Mouse (Mus musculus) MEL (cell line): ENCODE results near the gene Fam151a.
A peak's percentile ranks its signal among the peaks of the same experiment; 100 is the strongest.
"Not testable (repeated sequence)": the region's sequence is repeated elsewhere in the genome, so short reads cannot be mapped to it uniquely, and the experiment has no call there.

ENCODE experiments used
- CHD1 ChIP-seq: IDR thresholded peaks from 2 replicates; pipeline ENCODE4 v1.6.1; 2012; ENCODE audit warnings: low read depth, mild to moderate bottlenecking, inconsistent platforms, low read length, improper control_type of control experiment
- CHD2 ChIP-seq: IDR thresholded peaks from 2 replicates; pipeline ENCODE4 v1.6.1; 2011; ENCODE audit warnings: low read length, improper control_type of control experiment
- CTCF ChIP-seq, 3 experiments: IDR thresholded peaks in 2 of 3; conservative IDR thresholded peaks in 1 of 3; 2 replicates each; pipeline ENCODE4 v1.5.1; 2011 to 2012; ENCODE audit warnings: low read length in 3 of 3, low read depth in 2 of 3, mild to moderate bottlenecking in 2 of 3, improper control_type of control experiment in 1 of 3, inconsistent platforms in 1 of 3, mixed read lengths in 1 of 3, moderate library complexity in 1 of 3; ENCODE audit not compliant: control insufficient read depth in 1 of 3, insufficient read depth in 1 of 3, poor library complexity in 1 of 3, severe bottlenecking in 1 of 3
- ZKSCAN1 ChIP-seq: IDR thresholded peaks from 2 replicates; pipeline ENCODE4 v1.6.1; 2012; ENCODE audit warnings: low read depth, mild to moderate bottlenecking, inconsistent platforms, low read length, improper control_type of control experiment, moderate library complexity

DNA sequence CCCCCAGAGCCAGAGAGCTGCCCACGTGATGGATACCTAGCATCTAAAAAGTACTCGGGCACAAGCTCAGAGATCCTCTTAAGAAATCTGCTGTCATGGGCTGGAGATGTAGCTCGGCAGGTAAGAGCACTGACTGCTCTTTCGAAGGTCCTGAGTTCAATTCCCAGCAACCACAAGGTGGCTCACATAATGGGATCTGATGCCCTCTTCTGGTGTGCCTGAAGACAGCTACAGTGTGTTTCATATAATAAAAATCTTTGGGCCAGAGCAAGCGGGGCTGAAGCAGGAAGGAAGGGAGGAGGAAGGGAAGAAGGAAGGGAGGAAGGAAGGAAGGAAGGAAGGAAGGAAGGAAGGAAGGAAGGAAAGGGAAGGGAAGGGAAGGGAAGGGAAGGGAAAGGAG is 56.5 kb downstream of the Fam151a start:
- not testable (repeated sequence) for TF ChIP-seq CHD1, ZKSCAN1, CHD2
- TF ChIP-seq CTCF (IDR thresholded peaks at IDR 0.05 in 2 of 3, conservative IDR thresholded peaks at IDR 0.05 in 1 of 3; ENCODE audit: control insufficient read depth in 1 of 3, insufficient read depth in 1 of 3, low read depth in 2 of 3, low read length in 3 of 3, poor library complexity in 1 of 3, severe bottlenecking in 1 of 3) = peak in 1 of 3 experiments; percentile 26; a peak in 2 of 6 replicates
